Mouse (Mus musculus): Measurements from ENCODE around the gene Gipc2. TPM values are rescaled to one million over a fixed set of nuclear protein-coding genes. Genes with fewer than 3 reads are reported as not detected.

Gipc2 gene
- total RNA-seq, 2 experiments from 2014 or later = 3.5 to 4.6 TPM

DNA sequence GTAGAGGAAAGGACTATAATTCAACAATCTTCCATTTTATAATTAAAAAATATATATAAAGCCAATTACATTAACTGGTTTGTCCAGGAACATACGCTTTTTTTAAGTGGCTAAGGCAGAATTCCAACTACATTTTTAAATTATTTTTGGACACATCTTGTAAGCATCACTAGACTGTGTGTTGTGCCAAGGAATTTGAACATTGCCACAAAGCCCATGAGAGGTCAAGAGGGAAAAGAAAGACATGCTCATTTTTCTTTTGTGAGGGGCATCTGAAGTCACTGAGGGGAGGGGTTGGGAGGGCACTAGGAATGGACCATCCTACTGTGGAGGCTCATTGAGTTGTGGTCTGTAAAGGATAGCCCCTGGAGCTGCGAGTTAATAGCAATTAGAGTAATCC lies 97.0 kb downstream of the Gipc2 start:
- no peak for DNase-seq

DNA sequence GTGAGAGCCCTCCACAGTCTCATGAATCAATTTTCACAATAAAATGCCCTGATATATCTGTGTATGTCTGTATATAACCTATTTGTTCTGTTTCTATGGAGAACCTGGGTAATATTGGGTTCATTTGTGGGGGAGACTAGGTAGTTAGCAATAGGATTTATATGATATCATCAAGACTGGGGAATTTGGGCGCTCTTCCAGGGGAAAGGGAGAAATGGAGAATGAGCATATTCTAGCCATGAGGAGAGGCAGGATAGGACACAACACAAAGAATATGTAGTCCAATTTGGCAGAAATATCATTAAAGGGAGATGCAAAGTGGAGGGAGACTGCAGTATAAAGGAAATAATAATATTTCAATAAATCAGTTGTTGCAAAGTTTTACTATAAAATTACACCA lies 97.7 kb downstream of the Gipc2 start:
- DNase-seq = no peak

DNA sequence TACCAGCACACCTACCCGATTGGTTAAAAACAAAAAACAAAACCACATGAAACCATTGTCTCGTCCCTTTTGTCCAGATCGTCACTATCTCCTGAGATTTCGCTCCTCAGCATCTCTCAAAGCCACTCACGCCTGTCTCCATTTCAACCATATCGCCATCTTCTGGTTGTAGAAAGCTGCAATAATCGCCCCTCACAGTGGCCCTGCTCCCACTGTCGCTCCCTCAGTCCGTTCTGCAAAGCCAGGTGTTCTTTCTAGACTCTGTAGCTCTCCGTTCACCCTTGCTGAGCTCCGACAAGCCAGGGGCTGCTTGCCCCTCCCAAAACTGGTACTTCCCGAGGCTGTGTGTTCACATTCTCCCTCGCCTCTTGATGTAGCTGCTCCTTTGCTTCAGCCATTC lies 99.3 kb downstream of the Gipc2 start:
- DNase-seq = peak; percentile 18

DNA sequence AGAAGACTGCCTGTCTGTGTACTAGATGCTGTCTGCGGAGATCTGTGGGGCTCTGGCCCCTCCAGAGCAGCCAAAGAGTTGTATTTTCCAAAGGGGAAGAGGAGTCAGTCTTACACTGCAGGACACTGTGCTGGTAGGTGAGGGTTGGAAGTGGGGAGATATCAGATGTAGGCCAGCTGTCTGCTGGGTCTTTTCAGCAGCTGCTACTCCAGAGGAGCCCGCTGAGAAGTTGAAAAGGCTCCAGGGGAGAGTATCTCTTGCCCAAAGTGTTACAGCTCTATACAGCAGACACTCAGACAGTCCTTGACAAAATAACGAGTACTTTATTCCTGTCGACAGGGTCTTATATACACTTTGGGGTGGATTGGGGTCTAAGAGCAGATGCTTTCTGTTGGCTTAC lies 100.2 kb downstream of the Gipc2 start:
- DNase-seq = no peak

DNA sequence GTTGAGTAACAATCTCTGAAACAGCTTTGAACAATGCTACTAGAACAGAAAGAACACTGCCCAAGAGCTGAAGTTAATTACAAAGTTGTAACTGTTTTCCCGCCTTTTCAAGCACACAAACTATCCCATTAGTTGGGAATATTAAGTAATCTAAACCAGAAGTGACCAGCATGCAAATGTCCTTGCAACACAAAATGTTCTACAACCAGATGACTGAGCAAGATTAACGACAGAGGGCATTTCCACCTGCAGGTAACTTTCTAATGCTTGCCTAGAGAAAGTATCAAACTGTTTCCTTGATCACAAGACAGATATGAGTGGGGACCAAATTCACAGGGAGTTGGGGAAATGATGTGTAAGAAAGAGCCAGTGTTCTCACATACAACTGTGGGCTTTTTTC lies 101.9 kb downstream of the Gipc2 start:
- no peak for DNase-seq

DNA sequence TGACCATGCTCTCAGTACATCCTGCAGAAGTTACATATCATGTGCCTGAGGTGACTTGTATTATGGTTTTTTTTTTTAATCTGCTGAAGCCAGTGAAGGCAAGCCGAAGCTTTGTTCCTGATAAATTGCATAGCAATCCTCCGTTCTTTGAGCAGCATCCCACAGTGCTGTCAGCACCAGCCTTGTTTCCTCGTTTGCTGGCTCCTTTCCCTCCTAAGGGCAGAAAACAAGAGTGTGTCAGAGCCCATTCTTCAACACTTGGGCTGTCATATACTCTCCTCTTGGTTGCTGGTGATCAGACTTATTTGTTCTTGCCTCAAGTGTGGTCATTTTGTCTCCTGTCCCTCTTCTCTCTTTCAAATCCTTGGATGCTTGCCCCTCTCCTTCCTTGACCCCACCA lies 103.2 kb downstream of the Gipc2 start:
- DNase-seq = no peak

DNA sequence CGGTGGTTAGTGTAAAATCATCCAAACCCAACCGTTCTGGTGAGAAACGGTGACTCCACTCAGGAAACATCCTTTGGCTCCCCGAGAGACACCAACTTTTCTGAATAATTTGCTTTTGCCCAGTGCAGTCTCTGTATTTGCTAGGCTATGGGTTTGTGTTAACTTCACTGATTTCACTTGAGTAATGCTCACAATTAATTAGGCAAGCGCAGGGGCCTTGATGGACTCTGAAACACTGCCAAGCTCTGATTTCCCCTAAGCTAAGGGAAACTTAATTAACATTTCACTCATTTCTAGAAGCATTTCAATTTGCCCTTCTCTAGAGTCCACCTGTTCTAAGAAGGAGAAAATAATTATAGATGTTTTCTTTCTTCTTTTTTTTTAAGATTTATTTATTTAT lies 104.9 kb downstream of the Gipc2 start:
- no peak for DNase-seq

DNA sequence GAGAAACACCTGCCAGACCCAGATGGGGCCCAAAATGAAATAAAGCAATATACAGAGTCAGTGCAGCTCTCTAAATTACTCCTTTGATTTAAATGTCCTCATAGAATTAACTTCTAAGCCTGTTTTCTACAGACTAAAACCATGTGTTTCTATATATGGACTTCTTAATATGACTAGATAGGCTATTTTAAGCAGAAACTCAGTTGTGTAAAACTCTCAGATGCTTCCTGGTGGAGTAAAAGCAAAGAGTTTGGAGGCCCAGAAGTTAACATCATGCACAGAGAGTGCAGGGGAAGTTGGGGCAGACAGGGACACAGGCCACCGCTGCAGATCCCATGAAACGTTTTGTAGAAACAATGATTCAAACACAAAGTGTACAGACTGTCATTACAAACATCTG lies 107.8 kb downstream of the Gipc2 start:
- no peak for DNase-seq

DNA sequence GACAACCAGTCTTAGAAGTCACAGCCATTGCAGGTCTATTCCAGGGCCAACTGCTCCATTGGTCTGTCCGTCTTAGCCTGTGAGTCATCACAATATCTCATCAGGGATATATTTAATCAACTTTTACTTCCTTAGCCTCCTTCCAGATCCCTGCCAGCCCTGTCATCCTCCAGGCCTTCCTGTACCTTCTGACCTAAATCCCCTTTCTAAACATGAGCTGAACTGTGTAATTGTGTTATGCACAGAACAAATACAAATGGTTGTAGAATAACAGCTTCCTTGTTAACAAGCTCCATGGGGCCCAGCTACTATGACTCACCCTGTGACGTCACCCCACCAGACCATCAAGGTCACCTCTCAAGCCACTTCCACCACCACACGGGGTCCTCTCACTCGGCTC lies 111.8 kb downstream of the Gipc2 start:
- DNase-seq = no peak

DNA sequence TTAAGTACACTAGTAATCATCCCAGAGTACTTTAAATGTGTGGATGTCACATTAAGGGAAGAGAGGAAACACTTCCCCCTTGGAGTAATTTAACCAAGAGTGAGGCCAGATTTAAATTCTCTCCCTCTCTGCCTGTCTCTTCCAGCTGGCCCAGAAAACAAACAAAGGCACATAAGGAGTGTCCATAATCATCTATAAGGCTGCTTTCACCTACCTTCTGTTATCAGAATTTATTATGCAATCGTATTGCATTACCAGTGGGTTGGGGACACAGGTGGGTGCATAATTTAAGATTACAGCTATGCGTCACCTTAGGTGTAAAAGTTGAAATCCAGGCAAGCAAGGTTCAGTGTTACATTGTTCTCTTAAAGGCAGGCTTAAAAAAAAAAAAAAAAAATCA lies 114.1 kb downstream of the Gipc2 start:
- DNase-seq = no peak

DNA sequence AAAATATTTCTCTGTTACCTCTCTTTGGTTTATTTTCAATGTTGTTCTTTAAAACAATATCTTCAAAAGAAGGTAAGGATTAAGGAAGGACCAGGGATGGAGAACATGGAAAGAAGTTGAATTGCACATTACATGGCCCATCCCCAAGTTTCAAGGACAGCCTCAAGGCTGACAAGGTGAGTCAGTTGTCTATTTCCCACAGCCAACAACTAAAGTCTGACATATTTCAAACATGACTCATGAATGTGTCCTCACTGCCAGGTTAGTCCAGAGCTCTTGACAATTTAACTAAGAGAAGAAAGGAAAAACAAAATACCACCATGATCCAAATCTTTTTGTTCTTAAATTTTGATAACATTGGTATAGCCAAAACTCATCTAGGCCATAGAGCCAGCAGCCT lies 118.1 kb downstream of the Gipc2 start:
- DNase-seq = no peak

DNA sequence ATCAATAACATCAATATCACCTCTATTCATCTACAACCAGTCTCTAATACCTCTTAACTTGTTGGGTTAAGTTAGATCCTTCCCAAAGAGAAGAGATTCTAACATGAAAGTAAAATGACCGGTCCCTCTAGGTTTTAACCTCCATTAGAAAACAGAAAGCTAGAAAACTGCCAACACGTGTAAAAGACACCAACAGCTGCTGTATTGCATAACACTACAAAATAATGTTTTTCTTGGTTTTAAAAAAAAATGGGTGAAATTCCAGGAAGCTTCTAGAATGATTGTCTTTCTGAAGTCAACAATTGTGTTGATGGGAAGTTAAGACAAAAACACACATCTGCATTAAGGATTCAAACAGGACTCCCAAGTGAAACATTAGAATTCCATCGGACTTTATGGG lies 119.1 kb downstream of the Gipc2 start:
- DNase-seq = no peak

Other genes with a start within 250 kb of the Gipc2 start
- 10 to 100 TPM; 58.3 to 62.3 TPM for gene Dnajb4, start 44.1 kb upstream of the Gipc2 start, total RNA-seq (2021)
- 100 to 1,000 TPM in 1 of 2 experiments, 10 to 100 TPM in 1; 99.9 to 108 TPM for gene Fubp1, start 44.2 kb upstream of the Gipc2 start, total RNA-seq (2021)
- 100 to 1,000 TPM; 281 to 301 TPM for gene Nexn, start 100.1 kb upstream of the Gipc2 start, total RNA-seq (2021)
- 10 to 100 TPM; 17.2 to 17.7 TPM for gene Miga1, start 174.2 kb upstream of the Gipc2 start, total RNA-seq (2021)
- 10 to 100 TPM; 29.9 to 31.6 TPM for gene Usp33, start 180.2 kb upstream of the Gipc2 start, total RNA-seq (2021)
- gene Zzz3, start 229.2 kb upstream of the Gipc2 start, total RNA-seq (2021) = 10 to 100 TPM; 34.2 to 34.9 TPM

All from heart, postnatal 4 days (tissue).